Mouse (Mus musculus) cerebellum, adult 9-11 months (tissue): Measurements from ENCODE around the gene Zfp57.

Experiments
- DNase-seq: peaks from one replicate; pipeline ENCODE4 v3.0.0; 2022

Zfp57 gene

GRCm38 (mm10) chr17:37046312-37047112 lies 45.5 kb downstream of the Zfp57 start:
- DNase-seq: peak; percentile 87

GRCm38 (mm10) chr17:37047332-37047976 lies 46.5 kb downstream of the Zfp57 start:
- peak; percentile 72 for DNase-seq

GRCm38 (mm10) chr17:37047981-37048380 lies 47.0 kb downstream of the Zfp57 start:
- DNase-seq: no peak

GRCm38 (mm10) chr17:37048383-37048782 lies 47.4 kb downstream of the Zfp57 start:
- DNase-seq: peak; percentile 74

- peak; percentile 87 for DNase-seq
Measured at GRCm38 (mm10) chr17:37049570-37050310, 48.8 kb downstream of the Zfp57 start.

GRCm38 (mm10) chr17:37050399-37050798 lies 49.4 kb downstream of the Zfp57 start:
- peak; percentile 94 for DNase-seq

GRCm38 (mm10) chr17:37050876-37051275 lies 49.9 kb downstream of the Zfp57 start:
- DNase-seq: no peak

GRCm38 (mm10) chr17:37051745-37052144 lies 50.8 kb downstream of the Zfp57 start:
- no peak for DNase-seq

GRCm38 (mm10) chr17:37056957-37057356 lies 56.0 kb downstream of the Zfp57 start:
- DNase-seq: no peak
